Mouse (Mus musculus) stomach, postnatal 0 days (tissue): ENCODE results near the gene Spi1. TPM values are rescaled to one million over a fixed set of nuclear protein-coding genes. Genes with fewer than 3 reads are reported as not detected.

Experiments used
- ATAC-seq: fragments of 200-750 bp; cut with Nextera tagmentation; 2 replicates; pipeline ENCODE4 v1.8.0; 2017; ENCODE audit not compliant: low FRiP score, low TSS enrichment
- DNase-seq: peaks from one replicate; pipeline ENCODE4 v3.0.0-alpha.2; 2016; ENCODE audit warnings: low spot score
- H3K27ac ChIP-seq: fragments of 300-500 bp; sonication (generic); replicated peaks from 2 replicates; pipeline ENCODE4 v1.5.1; 2014; ENCODE audit warnings: mild to moderate bottlenecking, control low read depth
- H3K27me3 ChIP-seq: fragments of 300-500 bp; sonication (generic); 2 replicates; pipeline ENCODE4 v1.6.1; 2014; ENCODE audit warnings: low read length; ENCODE audit not compliant: control insufficient read depth, insufficient read depth
- H3K36me3 ChIP-seq: fragments of 300-500 bp; sonication (generic); 2 replicates; pipeline ENCODE4 v1.6.1; 2014; ENCODE audit warnings: low read length, mixed read lengths; ENCODE audit not compliant: control insufficient read depth, insufficient read depth
- H3K4me1 ChIP-seq: fragments of 300-500 bp; sonication (generic); replicated peaks from 2 replicates; pipeline ENCODE4 v1.6.1; 2014; ENCODE audit warnings: antibody characterized with exemption; ENCODE audit not compliant: control insufficient read depth, insufficient read depth
- H3K4me2 ChIP-seq: fragments of 300-500 bp; sonication (generic); replicated peaks from 2 replicates; pipeline ENCODE4 v1.6.1; 2014; ENCODE audit warnings: low read depth, mild to moderate bottlenecking, control low read depth, moderate library complexity
- H3K4me3 ChIP-seq: fragments of 300-500 bp; sonication (generic); 2 replicates; pipeline ENCODE4 v1.5.1; 2014; ENCODE audit warnings: low read depth, low read length, control low read depth
- H3K9ac ChIP-seq: fragments of 300-500 bp; sonication (generic); 2 replicates; pipeline ENCODE4 v1.6.1; 2014; ENCODE audit warnings: mild to moderate bottlenecking, low read length, control low read depth, mixed read lengths
- H3K9me3 ChIP-seq: fragments of 300-500 bp; sonication (generic); 2 replicates; pipeline ENCODE4 v1.6.1; 2016; ENCODE audit warnings: low read length; ENCODE audit not compliant: control insufficient read depth
- CTCF ChIP-seq: IDR thresholded peaks from 2 replicates; pipeline ENCODE4 v1.5.1; 2016; ENCODE audit warnings: antibody characterized with exemption, low read depth, mild to moderate bottlenecking, moderate library complexity
- EP300 ChIP-seq: optimal IDR thresholded peaks from 2 replicates; pipeline ENCODE3; 2016; ENCODE audit warnings: antibody characterized with exemption
- WGBS: fragments of 180-500 bp; shearing (Covaris S2); extraction: QIAGEN DNeasy Blood & Tissue Kit; methylation state at CpG from one replicate; pipeline ENCODE4 v1.1.7; 2014; 5-methylcytosine and 5-hydroxymethylcytosine counted together
- polyA plus RNA-seq: library from polyadenylated mRNA; unstranded; fragments of >200 nt; fragmentation: Nextera tagmentation; extraction: Ambion mirVana; gene quantifications from 2 replicates; pipeline ENCODE4 v1.2.1, GENCODE M21; 2015

The Spi1 gene
- polyA plus RNA-seq, 1 experiment from 2014 or later = 7.0 TPM

GRCm38 (mm10) chr2:91119061-91119460, 36.9 kb downstream of the Spi1 start:
- no peaks in the 10 kb centered on the region for H3K4me1 ChIP-seq
- DNase-seq (no peak), ATAC-seq (no peak)
- H3K27ac ChIP-seq = no peak overlapping the region
- no peaks in the 10 kb centered on the region for H3K27me3 ChIP-seq
- H3K36me3 ChIP-seq = no peaks in the 10 kb centered on the region
- H3K9me3 ChIP-seq = no peaks in the 10 kb centered on the region
- 93% methylated on average over 19 of the region's 19 CpGs for WGBS
- no peak overlapping the region for H3K4me2 ChIP-seq
- H3K9ac ChIP-seq = no peak overlapping the region
- H3K4me3 ChIP-seq = no peak overlapping the region
- no peak for TF ChIP-seq CTCF
- TF ChIP-seq EP300 = no peak

GRCm38 (mm10) chr2:91119551-91119950, 37.4 kb downstream of the Spi1 start:
- Histone ChIP-seq H3K27ac (no peak overlapping the region), H3K4me3 (no peak overlapping the region), H3K9ac (no peak overlapping the region), H3K9me3 (no peaks in the 10 kb centered on the region), H3K27me3 (no peaks in the 10 kb centered on the region), H3K4me2 (no peak overlapping the region), H3K4me1 (no peaks in the 10 kb centered on the region), H3K36me3 (no peaks in the 10 kb centered on the region)
- ATAC-seq = no peak
- 80% methylated on average over 6 of the region's 6 CpGs for WGBS
- no peak for DNase-seq
- TF ChIP-seq CTCF (no peak), EP300 (no peak)

- TF ChIP-seq EP300 = no peak
- TF ChIP-seq CTCF = no peak
- Histone ChIP-seq H3K9ac (no peak overlapping the region), H3K36me3 (no peaks in the 10 kb centered on the region), H3K4me2 (no peak overlapping the region), H3K27me3 (no peaks in the 10 kb centered on the region), H3K9me3 (no peaks in the 10 kb centered on the region), H3K4me1 (no peaks in the 10 kb centered on the region), H3K4me3 (no peak overlapping the region), H3K27ac (no peak overlapping the region)
- 63% methylated on average over 6 of the region's 6 CpGs for WGBS
- no peak for DNase-seq
- no peak for ATAC-seq
These were observed 38.1 kb downstream of the Spi1 start for GRCm38 (mm10) chr2:91120261-91120671.

- Histone ChIP-seq H3K4me1 (no peaks in the 10 kb centered on the region), H3K9me3 (no peaks in the 10 kb centered on the region), H3K9ac (no peak overlapping the region), H3K27me3 (no peaks in the 10 kb centered on the region), H3K4me2 (no peak overlapping the region), H3K4me3 (no peak overlapping the region), H3K27ac (no peak overlapping the region), H3K36me3 (no peaks in the 10 kb centered on the region)
- DNase-seq (no peak), ATAC-seq (no peak)
- TF ChIP-seq CTCF (no peak), EP300 (no peak)
- WGBS = 74% methylated on average over 6 of the region's 6 CpGs
These were observed 38.8 kb downstream of the Spi1 start for GRCm38 (mm10) chr2:91121011-91121410.

- 57% methylated on average over 8 of the region's 8 CpGs for WGBS
- Histone ChIP-seq H3K9ac (no peak overlapping the region), H3K36me3 (no peaks in the 10 kb centered on the region), H3K4me3 (no peak overlapping the region), H3K4me2 (no peak overlapping the region), H3K4me1 (no peaks in the 10 kb centered on the region), H3K9me3 (no peaks in the 10 kb centered on the region), H3K27me3 (no peaks in the 10 kb centered on the region), H3K27ac (no peak overlapping the region)
- DNase-seq (no peak), ATAC-seq (no peak)
- TF ChIP-seq CTCF (no peak), EP300 (no peak)
These were observed 39.3 kb downstream of the Spi1 start for GRCm38 (mm10) chr2:91121497-91121896.

GRCm38 (mm10) chr2:91123521-91123920, 41.3 kb downstream of the Spi1 start:
- no peaks in the 10 kb centered on the region for H3K27me3 ChIP-seq
- no peak for TF ChIP-seq EP300
- no peak for TF ChIP-seq CTCF
- no peak overlapping the region for H3K4me3 ChIP-seq
- no peak overlapping the region for H3K4me2 ChIP-seq
- no peak overlapping the region for H3K27ac ChIP-seq
- no peaks in the 10 kb centered on the region for H3K4me1 ChIP-seq
- ATAC-seq (no peak), DNase-seq (no peak)
- 71% methylated on average over 6 of the region's 6 CpGs for WGBS
- no peaks in the 10 kb centered on the region for H3K36me3 ChIP-seq
- H3K9ac ChIP-seq = no peak overlapping the region
- no peaks in the 10 kb centered on the region for H3K9me3 ChIP-seq

GRCm38 (mm10) chr2:91125101-91125500, 42.9 kb downstream of the Spi1 start:
- Histone ChIP-seq H3K27me3 (no peaks in the 10 kb centered on the region), H3K36me3 (no peaks in the 10 kb centered on the region), H3K27ac (no peak overlapping the region), H3K4me1 (no peaks in the 10 kb centered on the region), H3K4me3 (no peak overlapping the region), H3K9me3 (no peaks in the 10 kb centered on the region), H3K9ac (no peak overlapping the region), H3K4me2 (no peak overlapping the region)
- TF ChIP-seq EP300 = no peak
- DNase-seq (no peak), ATAC-seq (no peak)
- 77% methylated on average over 10 of the region's 10 CpGs for WGBS
